Mouse (Mus musculus) telencephalon, adult 2 months (tissue): ENCODE data around the gene Ctla4.
A peak's percentile ranks its signal among the peaks of the same experiment; 100 is the strongest.

Experiments
- DNase-seq: peaks from one replicate; pipeline ENCODE4 v3.0.0-alpha.2; 2011; ENCODE audit warnings: low read depth, low spot score

The Ctla4 gene

GRCm38 (mm10) chr1:60961080-60961479 lies 74.3 kb downstream of the Ctla4 start:
- peak; percentile 76 for DNase-seq

GRCm38 (mm10) chr1:60962095-60962494 lies 75.3 kb downstream of the Ctla4 start:
- no peak for DNase-seq
